Comparison of ENCODE assay signal across 10 mouse cellular contexts in the genomic region with DNA sequence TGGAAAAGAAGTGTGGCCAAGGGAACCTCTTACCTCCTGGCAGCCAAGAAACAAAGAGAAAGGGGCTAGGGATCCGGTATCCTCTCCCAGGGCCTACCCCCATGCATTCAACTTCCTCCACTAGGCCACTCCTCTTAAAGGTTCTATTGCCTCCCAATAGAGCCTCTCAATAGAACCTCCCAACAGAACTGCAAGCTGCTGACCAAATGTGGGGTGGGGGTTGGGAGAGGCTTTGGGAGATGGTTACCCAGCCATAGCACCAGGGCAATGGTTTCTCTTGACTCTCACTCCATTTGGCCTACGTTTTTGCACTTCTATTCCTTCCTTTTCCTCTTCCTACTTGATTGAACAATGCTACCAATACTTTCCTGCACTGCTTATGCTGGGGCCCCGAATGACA.
DNase-seq lines count a peak whose midpoint lies in the region; ATAC-seq lines count a peak whose summit lies in the region.
"Had no signal": no experiment of that assay in that cellular context is flagged by ENCODE, and none has a peak within 500 bp of the region (broad histone marks: within the 10 kb centered on the region; RNA-seq: fewer than 3 reads in every experiment).

No protein-coding gene starts in this region.

- 0 out of 2 replicates have a peak overlapping the region, but pooled peaks have one; percentile 9 for H3K4me2 ChIP-seq in heart, embryonic 11.5 days
- no peak overlapping the region for H3K4me2 ChIP-seq in midbrain, embryonic 16.5 days (ENCODE audit: low read length)
- no peak overlapping the region for H3K4me2 ChIP-seq in hindbrain, embryonic 13.5 days
- H3K4me2 ChIP-seq in stomach, embryonic 16.5 days (ENCODE audit: low read depth, low read length), result peak overlapping the region; percentile 28

- no peak overlapping the region for H3K4me3 ChIP-seq in heart, embryonic 11.5 days (ENCODE audit: low read depth, low read length)
- no peak overlapping the region for H3K4me3 ChIP-seq in midbrain, embryonic 10.5 days
- no peak overlapping the region for H3K4me3 ChIP-seq in midbrain, embryonic 16.5 days (ENCODE audit: low read depth, low read length)
- no peak overlapping the region for H3K4me3 ChIP-seq in hindbrain, embryonic 13.5 days
- no peak overlapping the region for H3K4me3 ChIP-seq in stomach, embryonic 16.5 days (replicated peaks; ENCODE audit: low read length)

- no peak for ATAC-seq in heart, embryonic 11.5 days (replicated peaks; ENCODE audit: insufficient number of reproducible peaks, low FRiP score, low TSS enrichment)
- ATAC-seq in midbrain, embryonic 16.5 days, result no peak
- ATAC-seq in hindbrain, embryonic 13.5 days (ENCODE audit: low FRiP score), result no peak
- ATAC-seq in stomach, embryonic 16.5 days (ENCODE audit: insufficient read depth, low FRiP score), result no peak
- no peak for ATAC-seq in activated CD4-positive, CD25-positive, alpha-beta regulatory T cell, adult 4 months
- ATAC-seq: CD4-positive, CD25-positive, alpha-beta regulatory T cell, adult 4 months had no signal

- no peaks in the 10 kb centered on the region for H3K9me3 ChIP-seq in heart, embryonic 11.5 days (replicated peaks; ENCODE audit: control insufficient read depth, low read length)
- H3K9me3 ChIP-seq in midbrain, embryonic 10.5 days (replicated peaks), result no peaks in the 10 kb centered on the region
- H3K9me3 ChIP-seq in midbrain, embryonic 16.5 days (replicated peaks; ENCODE audit: control insufficient read depth, low read length, poor library complexity, severe bottlenecking), result no peaks in the 10 kb centered on the region
- no peaks in the 10 kb centered on the region for H3K9me3 ChIP-seq in hindbrain, embryonic 13.5 days
- H3K9me3 ChIP-seq in stomach, embryonic 16.5 days (replicated peaks; ENCODE audit: control insufficient read depth, low read length), result no peaks in the 10 kb centered on the region

- H3K27me3 ChIP-seq in heart, embryonic 11.5 days (ENCODE audit: control insufficient read depth, insufficient read depth, low read length), result no peaks in the 10 kb centered on the region
- no peaks in the 10 kb centered on the region for H3K27me3 ChIP-seq in midbrain, embryonic 10.5 days (ENCODE audit: low read depth, poor library complexity, severe bottlenecking)
- H3K27me3 ChIP-seq in midbrain, embryonic 16.5 days (ENCODE audit: control insufficient read depth, insufficient read depth, low read depth, low read length), result no peaks in the 10 kb centered on the region
- no peaks in the 10 kb centered on the region for H3K27me3 ChIP-seq in hindbrain, embryonic 13.5 days
- no peaks in the 10 kb centered on the region for H3K27me3 ChIP-seq in stomach, embryonic 16.5 days (ENCODE audit: control insufficient read depth, insufficient read depth, low read length)

- no peak overlapping the region for H3K9ac ChIP-seq in heart, embryonic 11.5 days (ENCODE audit: low read depth, low read length)
- no peak overlapping the region for H3K9ac ChIP-seq in midbrain, embryonic 16.5 days (ENCODE audit: low read depth, low read length)
- no peak overlapping the region for H3K9ac ChIP-seq in hindbrain, embryonic 13.5 days
- no peak overlapping the region for H3K9ac ChIP-seq in stomach, embryonic 16.5 days (ENCODE audit: low read length)

- H3K36me3 ChIP-seq in heart, embryonic 11.5 days (ENCODE audit: control insufficient read depth, insufficient read depth, low read length), result no peaks in the 10 kb centered on the region
- no peaks in the 10 kb centered on the region for H3K36me3 ChIP-seq in midbrain, embryonic 10.5 days
- no peaks in the 10 kb centered on the region for H3K36me3 ChIP-seq in midbrain, embryonic 16.5 days (ENCODE audit: control insufficient read depth, insufficient read depth, low read length)
- no peaks in the 10 kb centered on the region for H3K36me3 ChIP-seq in hindbrain, embryonic 13.5 days
- no peaks in the 10 kb centered on the region for H3K36me3 ChIP-seq in stomach, embryonic 16.5 days (ENCODE audit: control insufficient read depth, insufficient read depth, low read length)

- no peak overlapping the region for H3K27ac ChIP-seq in heart, embryonic 11.5 days (ENCODE audit: low read depth, low read length)
- H3K27ac ChIP-seq in midbrain, embryonic 10.5 days (replicated peaks), result 0 out of 2 replicates have a peak overlapping the region, but pooled peaks have one; percentile 18
- H3K27ac ChIP-seq in midbrain, embryonic 16.5 days (ENCODE audit: low read length), result no peak overlapping the region
- peak overlapping the region; percentile 19; the same call in 1 of the 2 replicates for H3K27ac ChIP-seq in hindbrain, embryonic 13.5 days
- peak overlapping the region; percentile 37; the same call in 1 of the 2 replicates for H3K27ac ChIP-seq in stomach, embryonic 16.5 days (ENCODE audit: low read length)

- no peak for DNase-seq in heart, postnatal 4 days
- no peak for DNase-seq in midbrain, embryonic 10.5 days (ENCODE audit: low spot score)
- DNase-seq in adrenal gland, adult 18-20 months (ENCODE audit: low spot score in 2 of 2), result no peak
- DNase-seq: right cerebral cortex, postnatal 14 days had no signal

- WGBS in heart, embryonic 11.5 days (ENCODE audit: insufficient replicate concordance), result 60% methylated on average over 3 of the region's 3 CpGs
- 68% methylated on average over 3 of the region's 3 CpGs for WGBS in midbrain, embryonic 10.5 days
- WGBS in midbrain, embryonic 16.5 days, result 61% methylated on average over 3 of the region's 3 CpGs
- WGBS in hindbrain, embryonic 13.5 days, result 24% methylated on average over 3 of the region's 3 CpGs
- 55% methylated on average over 3 of the region's 3 CpGs for WGBS in stomach, embryonic 16.5 days

- H3K4me1 ChIP-seq in heart, embryonic 11.5 days (ENCODE audit: control insufficient read depth, insufficient read depth, low read length), result peaks cover 8% of the 10 kb centered on the region; the same call in 1 of the 2 replicates
- peaks cover 54% of the 10 kb centered on the region for H3K4me1 ChIP-seq in midbrain, embryonic 10.5 days
- H3K4me1 ChIP-seq in midbrain, embryonic 16.5 days (ENCODE audit: control insufficient read depth, insufficient read depth, low read length), result peaks cover 14% of the 10 kb centered on the region
- peaks cover 33% of the 10 kb centered on the region for H3K4me1 ChIP-seq in hindbrain, embryonic 13.5 days (replicated peaks)
- H3K4me1 ChIP-seq in stomach, embryonic 16.5 days (ENCODE audit: control insufficient read depth, insufficient read depth, low read length), result peaks cover 11% of the 10 kb centered on the region; the same call in 1 of the 2 replicates

Comparison
In these comparisons a context has a peak if more than half of its experiments do, and no peak if none do; other contexts are left out.
1. H3K27ac ChIP-seq: peak in midbrain, embryonic 10.5 days (single experiment), hindbrain, embryonic 13.5 days (single experiment) and stomach, embryonic 16.5 days (single experiment); none in heart, embryonic 11.5 days (single experiment) and midbrain, embryonic 16.5 days (single experiment).
2. H3K4me2 ChIP-seq: peak in heart, embryonic 11.5 days (single experiment) and stomach, embryonic 16.5 days (single experiment); none in midbrain, embryonic 16.5 days (single experiment) and hindbrain, embryonic 13.5 days (single experiment).